Mouse (Mus musculus): ENCODE results near the gene Parvb. TPM values are rescaled to one million over a fixed set of nuclear protein-coding genes. Genes with fewer than 3 reads are reported as not detected.
A peak's percentile ranks its signal among the peaks of the same experiment; 100 is the strongest.

Parvb gene
- total RNA-seq, 2 experiments from 2014 or later = 28.0 to 30.4 TPM

DNA sequence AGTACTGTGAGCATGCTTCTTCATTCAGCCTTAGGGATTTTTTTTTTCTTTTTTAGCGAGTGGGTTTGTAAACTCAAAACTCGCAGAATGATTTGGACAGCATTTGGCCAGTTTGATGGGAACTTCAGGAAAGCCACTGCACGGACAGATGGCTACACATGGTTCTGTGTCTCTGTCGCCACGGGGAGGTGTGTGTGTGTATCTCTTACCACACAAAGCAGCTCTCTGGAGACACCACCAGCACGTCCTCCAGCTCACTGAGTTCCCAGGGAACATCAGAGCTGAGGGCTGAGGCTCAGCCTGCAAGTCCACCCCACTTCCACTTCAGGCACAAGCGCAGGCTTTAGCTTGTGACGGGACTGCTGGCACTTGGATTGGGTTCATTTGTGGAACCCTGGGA, 22.5 kb downstream of the Parvb start:
- no peak for DNase-seq
- intact Hi-C loops (cut with DNase I) = no loop called here

DNA sequence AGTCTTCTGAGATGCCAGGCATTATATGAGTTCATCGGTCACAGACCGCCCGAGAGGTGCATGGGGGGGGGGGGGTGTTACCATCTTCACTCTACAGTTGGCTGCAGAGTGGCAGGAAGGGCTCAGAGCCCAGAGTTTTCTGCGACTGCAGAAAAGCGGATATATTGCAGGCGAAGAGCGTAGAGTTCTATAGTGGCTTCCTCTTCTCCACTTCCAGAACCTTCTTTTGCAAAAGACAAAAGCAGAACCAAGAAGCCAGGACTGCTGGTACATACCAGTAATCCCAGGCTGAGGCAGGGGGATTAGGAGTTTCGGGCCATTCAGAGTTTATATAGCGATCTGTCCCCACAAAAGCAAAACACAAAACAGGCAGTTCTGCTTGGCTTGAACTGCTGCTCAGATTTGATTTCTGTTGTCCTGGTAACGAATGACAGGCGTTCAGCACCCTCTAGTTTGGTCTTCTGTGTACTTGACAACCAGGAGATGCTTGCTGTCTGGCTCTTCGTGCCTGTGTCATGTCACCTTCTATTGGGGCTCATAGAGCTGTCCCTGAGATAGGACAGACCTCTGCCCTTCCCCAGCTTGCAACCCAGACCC, 24.5 kb downstream of the Parvb start:
- no peak for DNase-seq
- intact Hi-C loops (cut with DNase I) = loop anchor here (5.0 kb wide), 1 partner anchor 191 kb away; the partner anchor contains the start of gene Shisal1

DNA sequence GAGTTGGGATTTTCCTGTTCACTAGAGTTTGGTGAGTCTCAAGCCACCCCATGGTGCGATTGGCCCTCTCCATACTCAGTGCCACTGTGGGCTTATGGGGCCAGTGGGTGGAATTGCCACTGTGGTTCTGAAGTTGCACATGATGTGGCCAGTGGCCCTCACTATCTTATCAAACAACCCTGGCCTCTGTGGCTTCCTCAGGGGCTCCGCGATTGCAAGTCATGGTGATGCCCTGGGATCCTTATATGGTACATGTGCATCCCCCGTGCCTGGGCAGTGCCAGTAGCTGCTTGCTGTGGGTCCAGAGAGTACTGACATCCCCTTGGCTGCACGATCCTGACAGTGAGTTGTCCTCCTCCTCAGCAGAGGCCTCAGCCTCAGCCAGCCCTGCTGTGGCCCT, 25.0 kb downstream of the Parvb start:
- intact Hi-C loops (cut with DNase I) = loop anchor here (5.0 kb wide), 1 partner anchor 190 kb away; the partner anchor contains the start of gene Shisal1
- no peak for DNase-seq

- intact Hi-C loops (cut with DNase I) = loop anchor here (5.0 kb wide), 1 partner anchor 189 kb away; the partner anchor contains the start of gene Shisal1
- no peak for DNase-seq
Observed at GRCm38 (mm10) chr15:84258602-84259355, 26.9 kb downstream of the Parvb start.

GRCm38 (mm10) chr15:84260123-84260822, 28.4 kb downstream of the Parvb start:
- DNase-seq = peak; percentile 90
- intact Hi-C loops (cut with DNase I) = loop anchor here (5.0 kb wide), 1 partner anchor 367 kb away; no protein-coding TSS in a partner anchor

DNA sequence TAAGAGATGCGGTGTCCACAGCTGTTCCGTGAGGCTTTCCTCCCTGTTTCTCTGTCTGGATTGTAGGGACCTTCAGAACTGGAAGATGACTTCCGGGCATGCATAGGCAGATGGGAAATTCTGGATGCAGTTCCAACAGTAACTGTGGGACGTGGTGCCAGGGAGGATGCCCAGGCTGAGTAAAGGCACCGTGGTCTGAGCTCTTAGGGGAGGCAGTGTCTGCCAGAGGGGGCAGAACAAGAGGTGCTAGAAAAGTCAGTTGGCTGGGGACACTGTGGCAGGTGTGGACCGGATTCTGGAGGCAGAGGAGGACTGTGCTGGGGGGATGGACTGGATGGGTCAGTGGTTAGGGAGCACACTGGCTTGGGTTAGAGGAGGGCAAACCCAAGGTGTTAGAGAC, 30.8 kb downstream of the Parvb start:
- DNase-seq = no peak
- intact Hi-C loops (cut with DNase I) = loop anchor here (5.0 kb wide), 1 partner anchor 365 kb away; no protein-coding TSS in a partner anchor

GRCm38 (mm10) chr15:84263573-84263972, 31.7 kb downstream of the Parvb start:
- intact Hi-C loops (cut with DNase I) = loop anchor here (5.0 kb wide), 1 partner anchor 364 kb away; no protein-coding TSS in a partner anchor
- no peak for DNase-seq

- intact Hi-C loops (cut with DNase I) = no loop called here
- DNase-seq = no peak
Observed at GRCm38 (mm10) chr15:84265141-84265540, 33.3 kb downstream of the Parvb start.

DNA sequence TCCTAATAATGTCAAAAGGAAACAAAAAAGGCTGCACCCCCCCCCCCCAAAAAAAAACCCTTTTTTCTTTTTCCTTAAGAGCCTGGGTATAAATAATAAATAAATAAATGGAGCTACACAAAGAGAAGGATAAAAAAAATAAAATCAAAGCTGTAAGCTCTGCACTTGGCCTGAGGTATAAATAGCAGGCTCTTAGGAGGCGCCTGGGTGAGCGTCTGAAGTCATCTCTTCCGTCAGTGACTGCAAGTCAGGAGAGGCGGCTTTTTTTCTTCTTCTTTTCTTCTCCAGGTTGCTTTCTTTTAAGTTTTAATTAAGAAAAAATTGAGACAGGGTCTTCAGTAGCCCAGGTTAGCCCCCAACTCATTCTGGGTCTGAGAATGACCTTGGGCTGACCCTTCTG, 34.4 kb downstream of the Parvb start:
- no peak for DNase-seq
- intact Hi-C loops (cut with DNase I) = no loop called here

- no peak for DNase-seq
Observed at GRCm38 (mm10) chr15:84267720-84268260, 35.9 kb downstream of the Parvb start.

GRCm38 (mm10) chr15:84269107-84269633, 37.3 kb downstream of the Parvb start:
- no peak for DNase-seq
- intact Hi-C loops (cut with DNase I) = no loop called here

More at GRCm38 (mm10) chr15:84267720-84268260, 35.9 kb downstream of the Parvb start:
- intact Hi-C loops (cut with DNase I) = no loop called here

DNA sequence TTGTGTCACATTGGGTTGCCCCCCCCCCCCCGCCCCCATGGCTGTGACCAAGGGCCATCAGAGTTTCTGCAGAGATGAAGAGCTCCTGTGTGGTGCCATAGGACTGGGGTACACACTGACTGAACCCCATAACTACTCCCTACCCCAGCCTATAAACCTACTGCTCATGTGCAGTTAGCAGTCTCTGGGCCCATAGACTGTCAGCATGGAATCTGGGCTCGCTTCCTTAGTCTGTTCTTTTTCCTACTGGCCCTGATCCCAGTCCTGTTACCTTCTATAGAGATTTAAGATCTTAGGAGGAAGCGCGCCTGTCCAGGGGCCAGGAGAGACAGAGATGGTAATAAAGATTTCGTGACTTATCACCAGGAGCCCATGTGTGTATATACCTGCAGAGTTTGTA, 38.2 kb downstream of the Parvb start:
- DNase-seq = no peak
- intact Hi-C loops (cut with DNase I) = no loop called here

- intact Hi-C loops (cut with DNase I) = no loop called here
- no peak for DNase-seq
Observed at GRCm38 (mm10) chr15:84270463-84270862, 38.6 kb downstream of the Parvb start.

- intact Hi-C loops (cut with DNase I) = no loop called here
- DNase-seq = no peak
Observed at GRCm38 (mm10) chr15:84276066-84276465, 44.2 kb downstream of the Parvb start.

- DNase-seq = no peak
- intact Hi-C loops (cut with DNase I) = no loop called here
Observed at GRCm38 (mm10) chr15:84278091-84278490, 46.2 kb downstream of the Parvb start.

GRCm38 (mm10) chr15:84278656-84279055, 46.8 kb downstream of the Parvb start:
- intact Hi-C loops (cut with DNase I) = no loop called here
- DNase-seq = no peak

- intact Hi-C loops (cut with DNase I) = no loop called here
- DNase-seq = no peak
Observed at GRCm38 (mm10) chr15:84280309-84280708, 48.5 kb downstream of the Parvb start.

- intact Hi-C loops (cut with DNase I) = no loop called here
- no peak for DNase-seq
Observed at GRCm38 (mm10) chr15:84280712-84281347, 49.0 kb downstream of the Parvb start.

- intact Hi-C loops (cut with DNase I) = no loop called here
- DNase-seq = peak; percentile 53
Observed at GRCm38 (mm10) chr15:84282206-84283085, 50.6 kb downstream of the Parvb start.
